Comparison of ENCODE assay signal across 8 mouse cellular contexts in genomic region chr15:83463369-83464082, GRCm38 (mm10). TPM values are rescaled to one million over a fixed set of nuclear protein-coding genes. Genes with fewer than 3 reads are reported as not detected.
A peak's percentile ranks its signal among the peaks of the same experiment; 100 is the strongest.
DNase-seq lines count a peak whose midpoint lies in the region; ATAC-seq and TF ChIP-seq lines count a peak whose summit lies in the region.

No protein-coding gene starts in this region.

- no peak for TF ChIP-seq EP300 in lung, postnatal 0 days (IDR thresholded peaks at IDR 0.05)
- TF ChIP-seq EP300 in liver, embryonic 14.5 days (IDR thresholded peaks at IDR 0.05; ENCODE audit: low read depth) = no peak

- H3K4me1 ChIP-seq in lung, postnatal 0 days (ENCODE audit: insufficient read depth, low read depth, low read length) = no peaks in the 10 kb centered on the region
- H3K4me1 ChIP-seq in brown adipose tissue, adult 24 weeks (ENCODE audit: control insufficient read depth, insufficient read depth, insufficient read length, low read length) = peaks cover 4% of the 10 kb centered on the region; the same call in 1 of the 2 replicates
- peaks cover 12% of the 10 kb centered on the region for H3K4me1 ChIP-seq in heart, embryonic 16.5 days (ENCODE audit: control insufficient read depth, insufficient read depth, low read length)
- peaks cover 9 to 23% of the 10 kb centered on the region in 2 experiments for H3K4me1 ChIP-seq in liver, embryonic 14.5 days (replicated peaks; ENCODE audit: control insufficient read depth in 2 of 2, insufficient read depth in 2 of 2, low read length in 1 of 2)

- WGBS in lung, postnatal 0 days = 6% methylated on average over 17 of the region's 17 CpGs
- WGBS in heart, embryonic 16.5 days = 5% methylated on average over 17 of the region's 17 CpGs
- WGBS in liver, embryonic 14.5 days (ENCODE audit: insufficient replicate concordance) = 9% methylated on average over 17 of the region's 17 CpGs

- no peak for TF ChIP-seq CTCF in lung, postnatal 0 days (IDR thresholded peaks at IDR 0.05)
- no peak for TF ChIP-seq CTCF in liver, embryonic 14.5 days (IDR thresholded peaks at IDR 0.05; ENCODE audit: low read depth)

- peak overlapping the region; percentile 82 for H3K9ac ChIP-seq in lung, postnatal 0 days (replicated peaks; ENCODE audit: low read depth)
- H3K9ac ChIP-seq in heart, embryonic 16.5 days (ENCODE audit: low read length) = peak overlapping the region; percentile 80
- peak overlapping the region; percentile 84 for H3K9ac ChIP-seq in liver, embryonic 14.5 days (replicated peaks)

- H3K9me3 ChIP-seq in lung, postnatal 0 days (ENCODE audit: low read length) = no peaks in the 10 kb centered on the region
- H3K9me3 ChIP-seq in heart, embryonic 16.5 days (replicated peaks; ENCODE audit: control insufficient read depth, low read length) = no peaks in the 10 kb centered on the region
- H3K9me3 ChIP-seq in liver, embryonic 14.5 days (ENCODE audit: control insufficient read depth, low read length) = no peaks in the 10 kb centered on the region

- peak; percentile 41 for DNase-seq in lung, postnatal 0 days (ENCODE audit: low spot score)
- no peak for DNase-seq in lung, adult 18-20 months
- peak in 2 of 3 experiments; percentile 26 to 41 for DNase-seq in liver, embryonic 14.5 days (ENCODE audit: low read depth in 3 of 3, low spot score in 3 of 3)
- DNase-seq in yolk sac, embryonic 10.5 days (ENCODE audit: low spot score) = peak; percentile 52
- no peak for DNase-seq in urinary bladder, postnatal 14 days (ENCODE audit: low spot score)

- no peak for ATAC-seq in lung, postnatal 0 days
- ATAC-seq in heart, embryonic 16.5 days (replicated peaks; ENCODE audit: extremely low read depth, insufficient read depth, low FRiP score) = no peak
- ATAC-seq in liver, embryonic 14.5 days (ENCODE audit: insufficient read depth) = no peak
- ATAC-seq in activated CD4-positive, CD25-positive, alpha-beta regulatory T cell, adult 4 months = no peak

- H3K4me3 ChIP-seq in lung, postnatal 0 days (ENCODE audit: low read depth, low read length) = peak overlapping the region; percentile 75
- H3K4me3 ChIP-seq in brown adipose tissue, adult 24 weeks (ENCODE audit: insufficient read depth, low read depth, low read length) = peak overlapping the region; percentile 79
- peak overlapping the region; percentile 53 for H3K4me3 ChIP-seq in heart, embryonic 16.5 days (ENCODE audit: low read length)
- H3K4me3 ChIP-seq in liver, embryonic 14.5 days (ENCODE audit: insufficient read depth in 1 of 2, low read depth in 2 of 2, low read length in 2 of 2) = peak overlapping the region; percentile 82 to 84

- no peaks in the 10 kb centered on the region for H3K27me3 ChIP-seq in lung, postnatal 0 days (replicated peaks; ENCODE audit: insufficient read depth, low read length)
- H3K27me3 ChIP-seq in heart, embryonic 16.5 days (ENCODE audit: control insufficient read depth, insufficient read depth, low read length) = no peaks in the 10 kb centered on the region
- H3K27me3 ChIP-seq in liver, embryonic 14.5 days (ENCODE audit: control insufficient read depth, insufficient read depth, low read length) = no peaks in the 10 kb centered on the region

- peak overlapping the region; percentile 90 for H3K27ac ChIP-seq in lung, postnatal 0 days (ENCODE audit: low read length)
- H3K27ac ChIP-seq in brown adipose tissue, adult 24 weeks (replicated peaks; ENCODE audit: low read depth, low read length) = peak overlapping the region; percentile 60
- peak overlapping the region; percentile 73 for H3K27ac ChIP-seq in heart, embryonic 16.5 days (ENCODE audit: low read length)
- peak overlapping the region; percentile 57 for H3K27ac ChIP-seq in liver, embryonic 14.5 days

- H3K36me3 ChIP-seq in lung, postnatal 0 days (ENCODE audit: insufficient read depth, low read length) = no peaks in the 10 kb centered on the region
- H3K36me3 ChIP-seq in heart, embryonic 16.5 days (ENCODE audit: control insufficient read depth, insufficient read depth) = no peaks in the 10 kb centered on the region
- no peaks in the 10 kb centered on the region for H3K36me3 ChIP-seq in liver, embryonic 14.5 days (replicated peaks; ENCODE audit: control insufficient read depth, insufficient read depth, low read depth)

- peak overlapping the region; percentile 91 for H3K4me2 ChIP-seq in lung, postnatal 0 days (replicated peaks; ENCODE audit: low read depth, low read length)
- H3K4me2 ChIP-seq in heart, embryonic 16.5 days (ENCODE audit: low read depth, low read length) = peak overlapping the region; percentile 70
- H3K4me2 ChIP-seq in liver, embryonic 14.5 days (ENCODE audit: low read depth) = peak overlapping the region; percentile 91

RNA-seq across cellular contexts. Expression of gene Pacsin2, which starts 0.9 kb away (rescaled TPM):
- 46.7 and 51.7 TPM in 2 replicates for polyA plus RNA-seq in lung, postnatal 0 days (2015; fragmentation: Nextera tagmentation; extraction: Ambion mirVana)
- polyA plus RNA-seq in brown adipose tissue, adult 24 weeks (2012; ENCODE audit: insufficient read depth, insufficient read length, missing spikeins) = 42.5 and 50.0 TPM in 2 replicates
- 73.3 and 74.2 TPM in 2 replicates for polyA plus RNA-seq in heart, embryonic 16.5 days (2015; fragmentation: Nextera tagmentation; extraction: Ambion mirVana)
- polyA plus RNA-seq in liver, embryonic 14.5 days (2012; rRNA removed) = 30.1 and 39.7 TPM in 2 replicates
- polyA plus RNA-seq in liver, embryonic 14.5 days (2014; fragmentation: Nextera tagmentation; extraction: Ambion mirVana) = 32.8 and 37.6 TPM in 2 replicates
- polyA plus RNA-seq in activated CD4-positive, CD25-positive, alpha-beta regulatory T cell, adult 4 months (2017; shearing (Covaris generic)) = 10 to 100 TPM; 21.2 to 24.9 TPM

RNA-seq across cellular contexts. Expression of gene Ttll1, which starts 47.2 kb away (rescaled TPM):
- 13.8 and 13.9 TPM in 2 replicates for polyA plus RNA-seq in lung, postnatal 0 days (2015; fragmentation: Nextera tagmentation; extraction: Ambion mirVana)
- 6.0 and 7.2 TPM in 2 replicates for polyA plus RNA-seq in brown adipose tissue, adult 24 weeks (2012; ENCODE audit: insufficient read depth, insufficient read length, missing spikeins)
- polyA plus RNA-seq in heart, embryonic 16.5 days (2015; fragmentation: Nextera tagmentation; extraction: Ambion mirVana) = 23.9 and 24.1 TPM in 2 replicates
- 3.5 and 3.7 TPM in 2 replicates for polyA plus RNA-seq in liver, embryonic 14.5 days (2012; rRNA removed)
- polyA plus RNA-seq in liver, embryonic 14.5 days (2014; fragmentation: Nextera tagmentation; extraction: Ambion mirVana) = 1.9 and 2.7 TPM in 2 replicates
- 1 to 10 TPM; 8.4 to 9.8 TPM for polyA plus RNA-seq in activated CD4-positive, CD25-positive, alpha-beta regulatory T cell, adult 4 months (2017; shearing (Covaris generic))

Comparison
In these comparisons a context has a peak if more than half of its experiments do, and no peak if none do; other contexts are left out.
1. DNase-seq: peak in lung, postnatal 0 days (single experiment), liver, embryonic 14.5 days (2 of 3) and yolk sac, embryonic 10.5 days (single experiment); none in lung, adult 18-20 months (0 of 2) and urinary bladder, postnatal 14 days (single experiment).
2. Peak in every context shown above with its lines, with median percentiles within 50 percentile points of each other: H3K27ac ChIP-seq, H3K4me2 ChIP-seq, H3K4me3 ChIP-seq and H3K9ac ChIP-seq.